Mouse (Mus musculus) liver, adult 2 months (tissue): ENCODE measurements at regions not wholly inside any gene's neighbourhood (a gene's known extent, or its start where the extent isn't known, plus 50 kb on each side); places are given as distances from the start of the nearest gene placed in this dataset.

Experiments used
- CTCF ChIP-seq: fragments of 200-500 bp; IDR thresholded peaks from 2 replicates; pipeline ENCODE4 v1.5.1; 2011; ENCODE audit warnings: low read depth, low read length, control low read depth
- POLR2A ChIP-seq: fragments of 200-500 bp; IDR thresholded peaks from 2 replicates; pipeline ENCODE4 v1.6.1; 2011; ENCODE audit warnings: low read length, control low read depth; ENCODE audit not compliant: insufficient read depth; ENCODE audit errors: extremely low read depth

- TF ChIP-seq POLR2A: no peak
- no peak for TF ChIP-seq CTCF
Observed at GRCm38 (mm10) chr3:120189606-120190005, 405.3 kb upstream of the Ptbp2 start.
